Mouse (Mus musculus): ENCODE data around the gene Fam131a. TPM values are rescaled to one million over a fixed set of nuclear protein-coding genes. Genes with fewer than 3 reads are reported as not detected.
A peak's percentile ranks its signal among the peaks of the same experiment; 100 is the strongest.

Fam131a gene
- polyA plus RNA-seq, 1 experiment from 2014 or later, result 11.8 TPM

- Histone ChIP-seq H3K27ac (ENCODE audit: low read depth, low read length) (no peak overlapping the region), H3K4me2 (replicated peaks; ENCODE audit: low read depth, low read length) (no peak overlapping the region), H3K4me3 (ENCODE audit: low read depth, low read length) (no peak overlapping the region), H3K27me3 (ENCODE audit: control insufficient read depth, insufficient read depth, low read length) (no peaks in the 10 kb centered on the region), H3K4me1 (replicated peaks; ENCODE audit: control insufficient read depth, insufficient read depth, low read length) (0 out of 2 replicates have a peak, but pooled peaks cover 3% of the 10 kb centered on the region), H3K36me3 (ENCODE audit: control insufficient read depth, insufficient read depth, low read length) (no peaks in the 10 kb centered on the region; the same call in 1 of the 2 replicates), H3K9me3 (ENCODE audit: control insufficient read depth, low read length) (no peaks in the 10 kb centered on the region), H3K9ac (ENCODE audit: low read depth, low read length) (no peak overlapping the region)
- WGBS, result 93% methylated on average over 11 of the region's 11 CpGs
- DNase-seq (ENCODE audit: low spot score) (no peak), ATAC-seq (ENCODE audit: low FRiP score) (no peak)
These were observed 17.3 kb downstream of the Fam131a start for GRCm38 (mm10) chr16:20710370-20710769.

- Histone ChIP-seq H3K4me2 (replicated peaks; ENCODE audit: low read depth, low read length) (no peak overlapping the region), H3K9me3 (ENCODE audit: control insufficient read depth, low read length) (no peaks in the 10 kb centered on the region), H3K9ac (ENCODE audit: low read depth, low read length) (no peak overlapping the region), H3K36me3 (ENCODE audit: control insufficient read depth, insufficient read depth, low read length) (no peaks in the 10 kb centered on the region; the same call in 1 of the 2 replicates), H3K27ac (ENCODE audit: low read depth, low read length) (no peak overlapping the region), H3K27me3 (ENCODE audit: control insufficient read depth, insufficient read depth, low read length) (no peaks in the 10 kb centered on the region), H3K4me3 (ENCODE audit: low read depth, low read length) (no peak overlapping the region), H3K4me1 (replicated peaks; ENCODE audit: control insufficient read depth, insufficient read depth, low read length) (0 out of 2 replicates have a peak, but pooled peaks cover 6% of the 10 kb centered on the region)
- no peak for ATAC-seq (ENCODE audit: low FRiP score)
- DNase-seq (ENCODE audit: low spot score), result no peak
- WGBS, result 87% methylated on average over 4 of the region's 4 CpGs
These were observed 17.8 kb downstream of the Fam131a start for GRCm38 (mm10) chr16:20710810-20711209.

DNA sequence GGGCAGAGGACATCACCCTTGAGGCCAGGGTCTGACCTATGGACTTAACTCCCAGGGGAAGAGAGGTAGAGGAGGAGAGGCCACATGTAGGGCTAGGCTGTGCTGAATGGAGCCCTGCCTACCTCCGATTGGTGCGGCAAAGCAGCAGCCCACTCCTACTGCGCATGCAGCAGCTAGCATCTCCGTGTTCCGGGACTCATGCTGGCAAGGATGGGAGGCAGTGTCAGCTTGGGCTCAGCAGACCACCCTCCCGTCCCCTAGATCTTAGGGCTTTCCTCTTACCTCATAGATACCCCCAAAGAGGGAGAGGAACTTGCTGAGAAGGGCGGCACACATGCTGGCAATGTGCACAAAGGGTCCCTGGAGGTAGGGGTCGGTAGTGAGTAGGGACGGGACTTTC is 19.1 kb downstream of the Fam131a start:
- 78% methylated on average over 9 of the region's 9 CpGs for WGBS
- ATAC-seq (ENCODE audit: low FRiP score), result no peak
- Histone ChIP-seq H3K27ac (ENCODE audit: low read depth, low read length) (no peak overlapping the region), H3K27me3 (ENCODE audit: control insufficient read depth, insufficient read depth, low read length) (no peaks in the 10 kb centered on the region), H3K4me3 (ENCODE audit: low read depth, low read length) (no peak overlapping the region), H3K9ac (ENCODE audit: low read depth, low read length) (no peak overlapping the region), H3K4me2 (replicated peaks; ENCODE audit: low read depth, low read length) (no peak overlapping the region), H3K9me3 (ENCODE audit: control insufficient read depth, low read length) (no peaks in the 10 kb centered on the region), H3K4me1 (replicated peaks; ENCODE audit: control insufficient read depth, insufficient read depth, low read length) (peaks cover 11% of the 10 kb centered on the region; the same call in 1 of the 2 replicates), H3K36me3 (ENCODE audit: control insufficient read depth, insufficient read depth, low read length) (no peaks in the 10 kb centered on the region; the same call in 1 of the 2 replicates)
- no peak for DNase-seq (ENCODE audit: low spot score)

- Histone ChIP-seq H3K9me3 (ENCODE audit: control insufficient read depth, low read length) (no peaks in the 10 kb centered on the region), H3K4me1 (replicated peaks; ENCODE audit: control insufficient read depth, insufficient read depth, low read length) (peaks cover 11% of the 10 kb centered on the region; the same call in 1 of the 2 replicates), H3K9ac (ENCODE audit: low read depth, low read length) (no peak overlapping the region), H3K27ac (ENCODE audit: low read depth, low read length) (no peak overlapping the region), H3K27me3 (ENCODE audit: control insufficient read depth, insufficient read depth, low read length) (no peaks in the 10 kb centered on the region), H3K4me2 (replicated peaks; ENCODE audit: low read depth, low read length) (no peak overlapping the region), H3K4me3 (ENCODE audit: low read depth, low read length) (no peak overlapping the region), H3K36me3 (ENCODE audit: control insufficient read depth, insufficient read depth, low read length) (no peaks in the 10 kb centered on the region; the same call in 1 of the 2 replicates)
- WGBS, result 89% methylated on average over 7 of the region's 7 CpGs
- ATAC-seq (ENCODE audit: low FRiP score), result no peak
- DNase-seq (ENCODE audit: low spot score), result no peak
These were observed 19.8 kb downstream of the Fam131a start for GRCm38 (mm10) chr16:20712889-20713288.

- 20% methylated on average over 11 of the region's 11 CpGs for WGBS
- H3K27ac ChIP-seq (ENCODE audit: low read depth, low read length), result no peak overlapping the region
- no peaks in the 10 kb centered on the region for H3K27me3 ChIP-seq (ENCODE audit: control insufficient read depth, insufficient read depth, low read length)
- ATAC-seq (ENCODE audit: low FRiP score) (no peak), DNase-seq (ENCODE audit: low spot score) (peak; percentile 22)
- peaks cover 11% of the 10 kb centered on the region; the same call in 1 of the 2 replicates for H3K4me1 ChIP-seq (replicated peaks; ENCODE audit: control insufficient read depth, insufficient read depth, low read length)
- no peaks in the 10 kb centered on the region for H3K9me3 ChIP-seq (ENCODE audit: control insufficient read depth, low read length)
- H3K36me3 ChIP-seq (ENCODE audit: control insufficient read depth, insufficient read depth, low read length), result no peaks in the 10 kb centered on the region; the same call in 1 of the 2 replicates
- H3K9ac ChIP-seq (ENCODE audit: low read depth, low read length), result peak overlapping the region; percentile 15; the same call in 1 of the 2 replicates
- peak overlapping the region; percentile 91 for H3K4me2 ChIP-seq (replicated peaks; ENCODE audit: low read depth, low read length)
- peak overlapping the region; percentile 62 for H3K4me3 ChIP-seq (ENCODE audit: low read depth, low read length)
These were observed 21.5 kb downstream of the Fam131a start for GRCm38 (mm10) chr16:20714307-20715080.

DNA sequence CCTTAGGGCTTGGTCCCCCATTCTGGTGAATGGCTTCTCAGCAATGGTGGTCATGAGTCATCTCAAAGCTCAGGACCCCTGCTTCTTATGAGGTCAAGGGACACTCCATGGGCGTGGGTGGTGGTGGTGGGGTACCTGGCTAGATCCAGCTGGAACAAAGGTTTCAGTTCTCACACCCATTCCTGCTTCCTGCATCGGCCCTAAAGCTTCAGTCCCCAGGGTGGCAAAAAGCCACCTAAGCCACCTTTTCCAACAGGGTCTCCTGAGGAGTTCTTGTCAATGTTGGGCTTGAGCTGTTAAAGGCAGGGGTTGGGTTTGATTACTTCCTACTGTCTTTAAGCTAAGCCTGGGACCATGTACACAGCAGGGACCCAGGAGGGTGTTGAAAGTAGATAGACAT is 22.1 kb downstream of the Fam131a start:
- peaks cover 11% of the 10 kb centered on the region; the same call in 1 of the 2 replicates for H3K4me1 ChIP-seq (replicated peaks; ENCODE audit: control insufficient read depth, insufficient read depth, low read length)
- H3K27me3 ChIP-seq (ENCODE audit: control insufficient read depth, insufficient read depth, low read length), result no peaks in the 10 kb centered on the region
- H3K9ac ChIP-seq (ENCODE audit: low read depth, low read length), result peak overlapping the region; percentile 81
- H3K9me3 ChIP-seq (ENCODE audit: control insufficient read depth, low read length), result no peaks in the 10 kb centered on the region
- H3K4me2 ChIP-seq (replicated peaks; ENCODE audit: low read depth, low read length), result peak overlapping the region; percentile 91
- H3K36me3 ChIP-seq (ENCODE audit: control insufficient read depth, insufficient read depth, low read length), result no peaks in the 10 kb centered on the region; the same call in 1 of the 2 replicates
- 54% methylated on average over 2 of the region's 2 CpGs for WGBS
- no peak overlapping the region for H3K27ac ChIP-seq (ENCODE audit: low read depth, low read length)
- DNase-seq (ENCODE audit: low spot score) (peak; percentile 22), ATAC-seq (ENCODE audit: low FRiP score) (no peak)
- H3K4me3 ChIP-seq (ENCODE audit: low read depth, low read length), result peak overlapping the region; percentile 62

DNA sequence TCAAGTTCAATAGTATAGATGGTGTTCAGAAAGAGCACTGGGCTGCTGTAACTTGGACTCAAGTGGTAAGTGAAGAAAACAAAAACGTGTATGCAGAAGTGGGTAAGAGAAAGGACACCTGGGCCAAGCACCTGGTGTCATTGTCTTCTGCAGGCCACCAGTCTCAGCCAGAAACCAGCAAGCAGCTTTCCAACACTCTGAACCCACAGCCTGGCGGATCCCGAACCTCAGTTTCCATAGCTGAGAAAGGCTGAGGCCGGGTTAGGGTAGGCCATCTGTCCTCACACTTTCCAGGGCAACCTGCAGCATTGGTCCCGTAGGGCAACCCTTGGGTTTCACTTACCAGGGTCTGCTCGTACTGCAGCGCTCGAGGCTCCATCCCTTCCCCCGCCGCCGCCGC is 22.5 kb downstream of the Fam131a start:
- Histone ChIP-seq H3K9me3 (ENCODE audit: control insufficient read depth, low read length) (no peaks in the 10 kb centered on the region), H3K4me3 (ENCODE audit: low read depth, low read length) (peak overlapping the region; percentile 62), H3K27me3 (ENCODE audit: control insufficient read depth, insufficient read depth, low read length) (no peaks in the 10 kb centered on the region), H3K4me2 (replicated peaks; ENCODE audit: low read depth, low read length) (peak overlapping the region; percentile 91), H3K36me3 (ENCODE audit: control insufficient read depth, insufficient read depth, low read length) (no peaks in the 10 kb centered on the region; the same call in 1 of the 2 replicates), H3K4me1 (replicated peaks; ENCODE audit: control insufficient read depth, insufficient read depth, low read length) (peaks cover 11% of the 10 kb centered on the region; the same call in 1 of the 2 replicates), H3K9ac (ENCODE audit: low read depth, low read length) (peak overlapping the region; percentile 81), H3K27ac (ENCODE audit: low read depth, low read length) (peak overlapping the region; percentile 84)
- ATAC-seq (ENCODE audit: low FRiP score) (no peak), DNase-seq (ENCODE audit: low spot score) (no peak)
- under 1% methylated on average over 12 of the region's 12 CpGs for WGBS

DNA sequence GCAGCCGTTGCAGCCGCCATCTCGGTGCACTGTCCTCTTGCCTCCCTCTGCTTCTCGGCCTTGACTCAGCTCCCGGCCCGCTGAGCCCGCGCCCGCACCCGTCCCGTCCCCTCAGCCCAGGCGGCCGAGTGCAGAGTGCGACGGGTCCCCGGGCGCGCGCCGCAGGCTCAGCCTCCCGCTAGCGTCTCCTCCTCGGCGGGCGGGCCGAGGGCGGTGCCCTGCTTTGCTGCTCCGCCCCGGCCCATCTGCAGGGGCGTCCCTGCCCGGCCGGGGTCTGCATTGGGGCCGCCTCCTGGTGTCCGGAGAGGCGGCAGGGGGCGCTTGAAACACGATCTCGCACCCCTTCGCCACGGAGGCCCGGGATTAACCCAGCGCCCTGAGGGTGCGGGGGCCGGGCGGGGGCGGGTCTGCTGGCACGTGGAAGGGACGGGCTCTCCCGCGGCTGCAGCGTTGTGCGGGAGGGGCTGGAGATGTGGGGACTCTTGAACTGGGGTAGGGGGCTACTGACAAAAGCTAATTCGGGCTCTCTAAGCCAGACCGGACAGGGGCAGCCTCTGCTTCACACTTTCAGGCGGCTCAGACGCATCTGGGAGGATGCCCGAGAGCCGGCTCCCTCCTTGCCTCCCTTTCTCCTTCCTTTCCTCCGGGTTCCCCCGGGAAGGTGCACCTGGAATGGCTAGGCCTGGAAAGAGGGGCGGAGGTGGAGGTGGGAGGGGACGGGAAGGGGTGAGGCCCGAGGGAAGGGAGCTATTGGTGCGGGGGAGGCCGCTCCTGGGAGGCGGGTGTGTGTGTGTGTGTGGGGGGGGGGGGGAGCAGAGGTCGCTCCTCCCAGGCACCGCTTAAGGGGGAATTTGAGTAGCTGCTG is 23.2 kb downstream of the Fam131a start:
- DNase-seq (ENCODE audit: low spot score) (peak; percentile 90), ATAC-seq (ENCODE audit: low FRiP score) (peak; percentile 89)
- Histone ChIP-seq H3K4me1 (replicated peaks; ENCODE audit: control insufficient read depth, insufficient read depth, low read length) (peaks cover 11% of the 10 kb centered on the region; the same call in 1 of the 2 replicates), H3K4me2 (replicated peaks; ENCODE audit: low read depth, low read length) (peak overlapping the region; percentile 91), H3K9me3 (ENCODE audit: control insufficient read depth, low read length) (no peaks in the 10 kb centered on the region), H3K27ac (ENCODE audit: low read depth, low read length) (peak overlapping the region; percentile 84), H3K27me3 (ENCODE audit: control insufficient read depth, insufficient read depth, low read length) (no peaks in the 10 kb centered on the region), H3K4me3 (ENCODE audit: low read depth, low read length) (peak overlapping the region; percentile 62), H3K36me3 (ENCODE audit: control insufficient read depth, insufficient read depth, low read length) (no peaks in the 10 kb centered on the region; the same call in 1 of the 2 replicates), H3K9ac (ENCODE audit: low read depth, low read length) (peak overlapping the region; percentile 81)
- WGBS, result under 1% methylated on average over 60 of the region's 68 CpGs

Data from hindbrain, embryonic 11.5 days (tissue).